Mouse (Mus musculus) neural tube, embryonic 13.5 days (tissue): ENCODE data around the gene Fam234b. TPM values are rescaled to one million over a fixed set of nuclear protein-coding genes. Genes with fewer than 3 reads are reported as not detected.

ENCODE experiments used
- ATAC-seq: fragments of 200-750 bp; cut with Nextera tagmentation; 2 replicates; pipeline ENCODE4 v1.8.0; 2017; ENCODE audit warnings: low read depth, mild to moderate bottlenecking, moderate TSS enrichment, moderate library complexity
- H3K27ac ChIP-seq: fragments of 300-500 bp; sonication (generic); replicated peaks from 2 replicates; pipeline ENCODE4 v1.5.1; 2015; ENCODE audit warnings: moderate library complexity, mild to moderate bottlenecking, inconsistent platforms
- H3K27me3 ChIP-seq: fragments of 300-500 bp; sonication (generic); 2 replicates; pipeline ENCODE4 v1.6.1; 2015; ENCODE audit warnings: mild to moderate bottlenecking, inconsistent platforms
- H3K36me3 ChIP-seq: fragments of 300-500 bp; sonication (generic); 2 replicates; pipeline ENCODE4 v1.6.1; 2015; ENCODE audit warnings: mild to moderate bottlenecking, inconsistent platforms
- H3K4me1 ChIP-seq: fragments of 300-500 bp; sonication (generic); replicated peaks from 2 replicates; pipeline ENCODE4 v1.6.1; 2015; ENCODE audit warnings: inconsistent platforms
- H3K4me2 ChIP-seq: fragments of 300-500 bp; sonication (generic); 2 replicates; pipeline ENCODE4 v1.6.1; 2015; ENCODE audit warnings: inconsistent platforms, mild to moderate bottlenecking, moderate library complexity
- H3K4me3 ChIP-seq: fragments of 300-500 bp; sonication (generic); 2 replicates; pipeline ENCODE4 v1.5.1; 2015; ENCODE audit warnings: mild to moderate bottlenecking, inconsistent platforms
- H3K9ac ChIP-seq: fragments of 300-500 bp; sonication (generic); 2 replicates; pipeline ENCODE4 v1.6.1; 2015; ENCODE audit warnings: moderate library complexity, mild to moderate bottlenecking, inconsistent platforms
- H3K9me3 ChIP-seq: fragments of 300-500 bp; sonication (generic); 2 replicates; pipeline ENCODE4 v1.6.1; 2016; ENCODE audit warnings: inconsistent platforms
- WGBS: fragments of 180-500 bp; shearing (Covaris S2); methylation state at CpG from one replicate; pipeline ENCODE4 v1.1.7; 2015; 5-methylcytosine and 5-hydroxymethylcytosine counted together
- polyA plus RNA-seq: library from polyadenylated mRNA; unstranded; fragments of >200 nt; fragmentation: Nextera tagmentation; extraction: Ambion mirVana; gene quantifications from 2 replicates; pipeline ENCODE4 v1.2.1, GENCODE M21; 2015

Fam234b gene
- polyA plus RNA-seq, 1 experiment from 2014 or later = 82.9 TPM

GRCm38 (mm10) chr6:135235742-135236141, 38.0 kb downstream of the Fam234b start:
- 93% methylated on average over 3 of the region's 3 CpGs for whole genome bisulfite sequencing
- Histone ChIP-seq H3K9ac (no peak overlapping the region), H3K27ac (no peak overlapping the region), H3K4me3 (no peak overlapping the region), H3K27me3 (no peaks in the 10 kb centered on the region), H3K4me2 (no peak overlapping the region), H3K4me1 (no peaks in the 10 kb centered on the region), H3K9me3 (no peaks in the 10 kb centered on the region), H3K36me3 (peaks cover 62% of the 10 kb centered on the region)
- ATAC-seq = no peak

- WGBS = 85% methylated on average over 3 of the region's 3 CpGs
These were observed 38.8 kb downstream of the Fam234b start for GRCm38 (mm10) chr6:135236576-135236975.

GRCm38 (mm10) chr6:135237326-135237725, 39.5 kb downstream of the Fam234b start:
- H3K4me1 ChIP-seq = no peaks in the 10 kb centered on the region
- H3K4me2 ChIP-seq = no peak overlapping the region
- H3K36me3 ChIP-seq = peaks cover 52% of the 10 kb centered on the region
- no peaks in the 10 kb centered on the region for H3K9me3 ChIP-seq
- ATAC-seq = no peak
- no peaks in the 10 kb centered on the region for H3K27me3 ChIP-seq
- WGBS = 80% methylated on average over 14 of the region's 14 CpGs
- no peak overlapping the region for H3K4me3 ChIP-seq
- H3K27ac ChIP-seq = no peak overlapping the region
- no peak overlapping the region for H3K9ac ChIP-seq

More at GRCm38 (mm10) chr6:135236576-135236975, 38.8 kb downstream of the Fam234b start:
- Histone ChIP-seq H3K36me3 (peaks cover 59% of the 10 kb centered on the region), H3K4me1 (no peaks in the 10 kb centered on the region), H3K27ac (no peak overlapping the region), H3K9me3 (no peaks in the 10 kb centered on the region), H3K9ac (no peak overlapping the region), H3K27me3 (no peaks in the 10 kb centered on the region), H3K4me2 (no peak overlapping the region), H3K4me3 (no peak overlapping the region)
- ATAC-seq = no peak

GRCm38 (mm10) chr6:135238211-135238610, 40.4 kb downstream of the Fam234b start:
- H3K27me3 ChIP-seq = no peaks in the 10 kb centered on the region
- peaks cover 43% of the 10 kb centered on the region for H3K36me3 ChIP-seq

GRCm38 (mm10) chr6:135240361-135240760, 42.6 kb downstream of the Fam234b start:
- Histone ChIP-seq H3K9ac (no peak overlapping the region), H3K27ac (no peak overlapping the region), H3K9me3 (no peaks in the 10 kb centered on the region), H3K4me3 (no peak overlapping the region), H3K36me3 (peaks cover 22% of the 10 kb centered on the region), H3K4me1 (no peaks in the 10 kb centered on the region), H3K27me3 (no peaks in the 10 kb centered on the region), H3K4me2 (no peak overlapping the region)
- ATAC-seq = no peak
- WGBS = 93% methylated on average over 8 of the region's 8 CpGs

More at GRCm38 (mm10) chr6:135238211-135238610, 40.4 kb downstream of the Fam234b start:
- WGBS = 43% methylated on average over 4 of the region's 4 CpGs
- Histone ChIP-seq H3K4me2 (no peak overlapping the region), H3K4me1 (no peaks in the 10 kb centered on the region), H3K27ac (no peak overlapping the region), H3K4me3 (no peak overlapping the region), H3K9me3 (no peaks in the 10 kb centered on the region), H3K9ac (no peak overlapping the region)
- ATAC-seq = no peak

- H3K4me2 ChIP-seq = no peak overlapping the region
- H3K36me3 ChIP-seq = no peaks in the 10 kb centered on the region
- no peak overlapping the region for H3K4me3 ChIP-seq
- peaks cover 8% of the 10 kb centered on the region for H3K4me1 ChIP-seq
- no peak overlapping the region for H3K9ac ChIP-seq
- no peaks in the 10 kb centered on the region for H3K27me3 ChIP-seq
- H3K9me3 ChIP-seq = no peaks in the 10 kb centered on the region
- H3K27ac ChIP-seq = no peak overlapping the region
- ATAC-seq = no peak
- 71% methylated on average over 8 of the region's 8 CpGs for WGBS
These were observed 47.8 kb downstream of the Fam234b start for GRCm38 (mm10) chr6:135245586-135245985.

- no peaks in the 10 kb centered on the region for H3K36me3 ChIP-seq
- H3K4me1 ChIP-seq = peaks cover 29% of the 10 kb centered on the region
- no peak overlapping the region for H3K9ac ChIP-seq
- H3K4me3 ChIP-seq = no peak overlapping the region
- no peaks in the 10 kb centered on the region for H3K9me3 ChIP-seq
- no peak for ATAC-seq
- H3K27me3 ChIP-seq = no peaks in the 10 kb centered on the region
- WGBS = 60% methylated on average over 6 of the region's 6 CpGs
- H3K27ac ChIP-seq = no peak overlapping the region
- H3K4me2 ChIP-seq = no peak overlapping the region
These were observed 50.1 kb downstream of the Fam234b start for GRCm38 (mm10) chr6:135247861-135248260.

GRCm38 (mm10) chr6:135249846-135250531, 52.2 kb downstream of the Fam234b start:
- Histone ChIP-seq H3K4me3 (no peak overlapping the region), H3K27ac (no peak overlapping the region), H3K9ac (no peak overlapping the region), H3K4me1 (peaks cover 32% of the 10 kb centered on the region), H3K36me3 (no peaks in the 10 kb centered on the region), H3K27me3 (no peaks in the 10 kb centered on the region), H3K9me3 (no peaks in the 10 kb centered on the region), H3K4me2 (peak overlapping the region; percentile 30)
- peak; percentile 15; the same call in 1 of the 2 replicates for ATAC-seq
- 13% methylated on average over 19 of the region's 19 CpGs for WGBS

- H3K27me3 ChIP-seq = no peaks in the 10 kb centered on the region
- no peaks in the 10 kb centered on the region for H3K36me3 ChIP-seq
- no peak overlapping the region for H3K27ac ChIP-seq
- WGBS = 61% methylated on average over 19 of the region's 19 CpGs
- H3K4me3 ChIP-seq = no peak overlapping the region
- H3K4me2 ChIP-seq = no peak overlapping the region
- ATAC-seq = no peak
- no peaks in the 10 kb centered on the region for H3K9me3 ChIP-seq
- H3K9ac ChIP-seq = no peak overlapping the region
- H3K4me1 ChIP-seq = peaks cover 32% of the 10 kb centered on the region
These were observed 53.3 kb downstream of the Fam234b start for GRCm38 (mm10) chr6:135250926-135251699.

GRCm38 (mm10) chr6:135251849-135252727, 54.3 kb downstream of the Fam234b start:
- 46% methylated on average over 24 of the region's 24 CpGs for WGBS
- no peaks in the 10 kb centered on the region for H3K27me3 ChIP-seq
- peak overlapping the region; percentile 13; the same call in 1 of the 2 replicates for H3K4me3 ChIP-seq
- peak overlapping the region; percentile 52 for H3K4me2 ChIP-seq
- peak; percentile 76 for ATAC-seq
- H3K27ac ChIP-seq = peak overlapping the region; percentile 73
- H3K36me3 ChIP-seq = no peaks in the 10 kb centered on the region
- peaks cover 32% of the 10 kb centered on the region for H3K4me1 ChIP-seq
- H3K9ac ChIP-seq = peak overlapping the region; percentile 61
- H3K9me3 ChIP-seq = peaks cover 5% of the 10 kb centered on the region; the same call in 1 of the 2 replicates

GRCm38 (mm10) chr6:135252728-135253077, 54.9 kb downstream of the Fam234b start:
- Histone ChIP-seq H3K27me3 (no peaks in the 10 kb centered on the region), H3K4me3 (peak overlapping the region; percentile 13; the same call in 1 of the 2 replicates), H3K9ac (peak overlapping the region; percentile 61), H3K4me2 (peak overlapping the region; percentile 52), H3K9me3 (peaks cover 5% of the 10 kb centered on the region; the same call in 1 of the 2 replicates), H3K27ac (peak overlapping the region; percentile 73), H3K36me3 (no peaks in the 10 kb centered on the region), H3K4me1 (peaks cover 32% of the 10 kb centered on the region)
- 3% methylated on average over 16 of the region's 16 CpGs for WGBS
- peak; percentile 86 for ATAC-seq
